Mouse (Mus musculus): Measurements from ENCODE around the gene 4930404N11Rik.

GRCm38 (mm10) chr10:81407539-81408423, 42.2 kb upstream of the 4930404N11Rik start:
- TF ChIP-seq GATA1 (IDR thresholded peaks at IDR 0.05; ENCODE audit: low read length) (no peak), TAL1 (IDR thresholded peaks at IDR 0.05; ENCODE audit: low read length) (no peak)
